Mouse (Mus musculus): Measurements from ENCODE around the gene 2810004N23Rik. TPM values are rescaled to one million over a fixed set of nuclear protein-coding genes. Genes with fewer than 3 reads are reported as not detected.

The 2810004N23Rik gene
- polyA plus RNA-seq, 1 experiment from 2014 or later, result 36.5 TPM

GRCm38 (mm10) chr8:124897386-124898250, 34.7 kb upstream of the 2810004N23Rik start, which contains the start of the genes Exoc8 and Sprtn:
Gene Exoc8 (minus strand): TSS chr8:124897705.
Gene Sprtn (plus strand): TSS chr8:124897886.
- ATAC-seq (ENCODE audit: low read depth) (peak; percentile 93), DNase-seq (ENCODE audit: low spot score) (peak; percentile 97)
- Histone ChIP-seq H3K36me3 (ENCODE audit: control insufficient read depth, insufficient read depth, low read length) (peaks cover 54% of the 10 kb centered on the region), H3K4me2 (ENCODE audit: low read depth, low read length) (peak within 1 kb of the TSS; percentile 91), H3K9me3 (ENCODE audit: control insufficient read depth, low read length) (no peaks in the 10 kb centered on the region), H3K4me1 (ENCODE audit: control insufficient read depth, insufficient read depth, low read length) (peaks cover 13% of the 10 kb centered on the region), H3K27ac (replicated peaks; ENCODE audit: low read depth, low read length) (peak within 1 kb of the TSS; percentile 70), H3K4me3 (ENCODE audit: low read depth, low read length) (peak within 1 kb of the TSS; percentile 90), H3K9ac (ENCODE audit: low read depth, low read length) (peak within 1 kb of the TSS; percentile 82), H3K27me3 (replicated peaks; ENCODE audit: control insufficient read depth, insufficient read depth, low read length) (no peaks in the 10 kb centered on the region)
- under 1% methylated on average over 75 of the region's 114 CpGs for WGBS

- peak overlapping the region; percentile 91 for H3K4me2 ChIP-seq (ENCODE audit: low read depth, low read length)
- H3K27me3 ChIP-seq (replicated peaks; ENCODE audit: control insufficient read depth, insufficient read depth, low read length), result no peaks in the 10 kb centered on the region
- H3K9me3 ChIP-seq (ENCODE audit: control insufficient read depth, low read length), result no peaks in the 10 kb centered on the region
- DNase-seq (ENCODE audit: low spot score) (peak; percentile 73), ATAC-seq (ENCODE audit: low read depth) (peak; percentile 35)
- H3K36me3 ChIP-seq (ENCODE audit: control insufficient read depth, insufficient read depth, low read length), result peaks cover 48% of the 10 kb centered on the region
- peak overlapping the region; percentile 70 for H3K27ac ChIP-seq (replicated peaks; ENCODE audit: low read depth, low read length)
- peaks cover 13% of the 10 kb centered on the region for H3K4me1 ChIP-seq (ENCODE audit: control insufficient read depth, insufficient read depth, low read length)
- peak overlapping the region; percentile 90 for H3K4me3 ChIP-seq (ENCODE audit: low read depth, low read length)
- H3K9ac ChIP-seq (ENCODE audit: low read depth, low read length), result peak overlapping the region; percentile 82
- 2% methylated on average over 44 of the region's 60 CpGs for WGBS
Observed at GRCm38 (mm10) chr8:124896632-124897385, 33.9 kb upstream of the 2810004N23Rik start.

- Histone ChIP-seq H3K4me2 (ENCODE audit: low read depth, low read length) (peak overlapping the region; percentile 91), H3K9ac (ENCODE audit: low read depth, low read length) (peak overlapping the region; percentile 82), H3K27me3 (replicated peaks; ENCODE audit: control insufficient read depth, insufficient read depth, low read length) (no peaks in the 10 kb centered on the region), H3K9me3 (ENCODE audit: control insufficient read depth, low read length) (no peaks in the 10 kb centered on the region), H3K4me1 (ENCODE audit: control insufficient read depth, insufficient read depth, low read length) (peaks cover 13% of the 10 kb centered on the region), H3K27ac (replicated peaks; ENCODE audit: low read depth, low read length) (0 out of 2 replicates have a peak overlapping the region, but pooled peaks have one; percentile 70), H3K36me3 (ENCODE audit: control insufficient read depth, insufficient read depth, low read length) (peaks cover 50% of the 10 kb centered on the region), H3K4me3 (ENCODE audit: low read depth, low read length) (peak overlapping the region; percentile 90)
- DNase-seq (ENCODE audit: low spot score) (peak; percentile 31), ATAC-seq (ENCODE audit: low read depth) (no peak)
- whole genome bisulfite sequencing, result 71% methylated on average over 26 of the region's 26 CpGs
Observed at GRCm38 (mm10) chr8:124896010-124896631, 33.2 kb upstream of the 2810004N23Rik start.

- Histone ChIP-seq H3K4me1 (ENCODE audit: control insufficient read depth, insufficient read depth, low read length) (peaks cover 8% of the 10 kb centered on the region), H3K4me2 (ENCODE audit: low read depth, low read length) (no peak overlapping the region), H3K9me3 (ENCODE audit: control insufficient read depth, low read length) (0 out of 2 replicates have a peak, but pooled peaks cover 4% of the 10 kb centered on the region), H3K9ac (ENCODE audit: low read depth, low read length) (no peak overlapping the region), H3K4me3 (ENCODE audit: low read depth, low read length) (no peak overlapping the region), H3K27ac (replicated peaks; ENCODE audit: low read depth, low read length) (no peak overlapping the region; the same call in 1 of the 2 replicates), H3K36me3 (ENCODE audit: control insufficient read depth, insufficient read depth, low read length) (peaks cover 66% of the 10 kb centered on the region), H3K27me3 (replicated peaks; ENCODE audit: control insufficient read depth, insufficient read depth, low read length) (no peaks in the 10 kb centered on the region)
- 38% methylated on average over 3 of the region's 3 CpGs for WGBS
- ATAC-seq (ENCODE audit: low read depth), result no peak
- peak; percentile 37 for DNase-seq (ENCODE audit: low spot score)
Observed at GRCm38 (mm10) chr8:124892596-124892995, 29.7 kb upstream of the 2810004N23Rik start.

GRCm38 (mm10) chr8:124888385-124888784, 25.5 kb upstream of the 2810004N23Rik start:
- Histone ChIP-seq H3K27me3 (replicated peaks; ENCODE audit: control insufficient read depth, insufficient read depth, low read length) (no peaks in the 10 kb centered on the region), H3K9me3 (ENCODE audit: control insufficient read depth, low read length) (0 out of 2 replicates have a peak, but pooled peaks cover 4% of the 10 kb centered on the region), H3K27ac (replicated peaks; ENCODE audit: low read depth, low read length) (no peak overlapping the region), H3K4me2 (ENCODE audit: low read depth, low read length) (no peak overlapping the region), H3K9ac (ENCODE audit: low read depth, low read length) (no peak overlapping the region), H3K4me3 (ENCODE audit: low read depth, low read length) (no peak overlapping the region), H3K4me1 (ENCODE audit: control insufficient read depth, insufficient read depth, low read length) (no peaks in the 10 kb centered on the region), H3K36me3 (ENCODE audit: control insufficient read depth, insufficient read depth, low read length) (peaks cover 86% of the 10 kb centered on the region)
- 95% methylated on average over 5 of the region's 5 CpGs for WGBS
- no peak for ATAC-seq (ENCODE audit: low read depth)
- no peak for DNase-seq (ENCODE audit: low spot score)

- no peaks in the 10 kb centered on the region for H3K9me3 ChIP-seq (ENCODE audit: control insufficient read depth, low read length)
- no peaks in the 10 kb centered on the region for H3K27me3 ChIP-seq (replicated peaks; ENCODE audit: control insufficient read depth, insufficient read depth, low read length)
- H3K4me1 ChIP-seq (ENCODE audit: control insufficient read depth, insufficient read depth, low read length), result no peaks in the 10 kb centered on the region
- no peak overlapping the region for H3K4me3 ChIP-seq (ENCODE audit: low read depth, low read length)
- peaks cover 94% of the 10 kb centered on the region for H3K36me3 ChIP-seq (ENCODE audit: control insufficient read depth, insufficient read depth, low read length)
- H3K9ac ChIP-seq (ENCODE audit: low read depth, low read length), result no peak overlapping the region
- H3K27ac ChIP-seq (replicated peaks; ENCODE audit: low read depth, low read length), result no peak overlapping the region
- DNase-seq (ENCODE audit: low spot score) (no peak), ATAC-seq (ENCODE audit: low read depth) (no peak)
- WGBS, result 87% methylated on average over 10 of the region's 10 CpGs
- H3K4me2 ChIP-seq (ENCODE audit: low read depth, low read length), result no peak overlapping the region
Observed at GRCm38 (mm10) chr8:124878946-124879526, 16.1 kb upstream of the 2810004N23Rik start.

- 83% methylated on average over 5 of the region's 5 CpGs for WGBS
- H3K9ac ChIP-seq (ENCODE audit: low read depth, low read length), result no peak overlapping the region
- H3K4me1 ChIP-seq (ENCODE audit: control insufficient read depth, insufficient read depth, low read length), result no peaks in the 10 kb centered on the region
- H3K4me2 ChIP-seq (ENCODE audit: low read depth, low read length), result no peak overlapping the region
- DNase-seq (ENCODE audit: low spot score), result no peak
- ATAC-seq (ENCODE audit: low read depth), result no peak
- H3K27ac ChIP-seq (replicated peaks; ENCODE audit: low read depth, low read length), result no peak overlapping the region
- no peak overlapping the region for H3K4me3 ChIP-seq (ENCODE audit: low read depth, low read length)
- H3K36me3 ChIP-seq (ENCODE audit: control insufficient read depth, insufficient read depth, low read length), result peaks cover 94% of the 10 kb centered on the region
- no peaks in the 10 kb centered on the region for H3K9me3 ChIP-seq (ENCODE audit: control insufficient read depth, low read length)
- H3K27me3 ChIP-seq (replicated peaks; ENCODE audit: control insufficient read depth, insufficient read depth, low read length), result no peaks in the 10 kb centered on the region
Observed at GRCm38 (mm10) chr8:124878141-124878540, 15.2 kb upstream of the 2810004N23Rik start.

- Histone ChIP-seq H3K9ac (ENCODE audit: low read depth, low read length) (no peak overlapping the region), H3K4me1 (ENCODE audit: control insufficient read depth, insufficient read depth, low read length) (no peaks in the 10 kb centered on the region), H3K4me3 (ENCODE audit: low read depth, low read length) (no peak overlapping the region), H3K36me3 (ENCODE audit: control insufficient read depth, insufficient read depth, low read length) (peaks cover 70% of the 10 kb centered on the region), H3K27ac (replicated peaks; ENCODE audit: low read depth, low read length) (no peak overlapping the region), H3K4me2 (ENCODE audit: low read depth, low read length) (no peak overlapping the region), H3K27me3 (replicated peaks; ENCODE audit: control insufficient read depth, insufficient read depth, low read length) (no peaks in the 10 kb centered on the region), H3K9me3 (ENCODE audit: control insufficient read depth, low read length) (no peaks in the 10 kb centered on the region)
- no peak for DNase-seq (ENCODE audit: low spot score)
- no peak for ATAC-seq (ENCODE audit: low read depth)
- 97% methylated on average over 5 of the region's 5 CpGs for WGBS
Observed at GRCm38 (mm10) chr8:124872690-124873089, 9.8 kb upstream of the 2810004N23Rik start.

Data from embryonic facial prominence, embryonic 14.5 days (tissue).